Mouse (Mus musculus): ENCODE data around the gene Olfr666. TPM values are rescaled to one million over a fixed set of nuclear protein-coding genes. Genes with fewer than 3 reads are reported as not detected.

Gene Olfr666
- polyA plus RNA-seq (2017; shearing (Covaris generic)) = not detected

GRCm38 (mm10) chr7:104895852-104896251, at the start of gene Olfr666:
Gene Olfr666, minus strand, starts transcription at chr7:104895952.

GRCm38 (mm10) chr7:104933940-104934339, 38.2 kb upstream of the Olfr666 start, which contains the start of gene Olfr669:
Gene Olfr669, plus strand, starts transcription at chr7:104934240.

GRCm38 (mm10) chr7:104927957-104928356, 32.2 kb upstream of the Olfr666 start, which contains the start of gene Olfr668:
Gene Olfr668, minus strand, starts transcription at chr7:104928057.

GRCm38 (mm10) chr7:104921382-104921781, 25.6 kb upstream of the Olfr666 start, which contains the start of gene Olfr667:
Gene Olfr667, minus strand, starts transcription at chr7:104921482.

GRCm38 (mm10) chr7:104877731-104878130, 18.0 kb downstream of the Olfr666 start, which contains the start of gene Olfr665:
Gene Olfr665, plus strand, starts transcription at chr7:104878031.

GRCm38 (mm10) chr7:104856709-104857108, 39.0 kb downstream of the Olfr666 start, which contains the start of gene Usp17la:
Gene Usp17la, plus strand, starts transcription at chr7:104857009.

GRCm38 (mm10) chr7:104842503-104842902, 53.2 kb downstream of the Olfr666 start, which contains the start of gene Usp17lb:
Gene Usp17lb, minus strand, starts transcription at chr7:104842603.

Other genes with a start within 250 kb of the Olfr666 start
- gene Olfr658, start 248.6 kb downstream of the Olfr666 start, polyA plus RNA-seq (2017; shearing (Covaris generic)) = not detected
- 0.04 TPM for gene Olfr659, start 229.2 kb downstream of the Olfr666 start, polyA plus RNA-seq (2017; shearing (Covaris generic))
- gene Olfr661, start 209.5 kb downstream of the Olfr666 start, polyA plus RNA-seq (2017; shearing (Covaris generic)) = not detected
- not detected for gene Usp17le, start 118.5 kb downstream of the Olfr666 start, polyA plus RNA-seq (2017; shearing (Covaris generic))
- not detected for gene Usp17lb, start 53.3 kb downstream of the Olfr666 start, polyA plus RNA-seq (2017; shearing (Covaris generic))
- 0.14 TPM for gene Usp17la, start 38.9 kb downstream of the Olfr666 start, polyA plus RNA-seq (2017; shearing (Covaris generic))
- not detected for gene Olfr665, start 17.9 kb downstream of the Olfr666 start, polyA plus RNA-seq (2017; shearing (Covaris generic))
- not detected for gene Olfr667, start 25.5 kb upstream of the Olfr666 start, polyA plus RNA-seq (2017; shearing (Covaris generic))
- gene Olfr668, start 32.1 kb upstream of the Olfr666 start, polyA plus RNA-seq (2017; shearing (Covaris generic)) = not detected
- not detected for gene Olfr669, start 38.3 kb upstream of the Olfr666 start, polyA plus RNA-seq (2017; shearing (Covaris generic))
- gene Olfr670, start 66.7 kb upstream of the Olfr666 start, polyA plus RNA-seq (2017; shearing (Covaris generic)) = not detected
- gene Olfr671, start 83.2 kb upstream of the Olfr666 start, polyA plus RNA-seq (2017; shearing (Covaris generic)) = 0.13 TPM
- gene Olfr672, start 106.1 kb upstream of the Olfr666 start, polyA plus RNA-seq (2017; shearing (Covaris generic)) = not detected
- 0.08 TPM for gene Olfr675, start 132.5 kb upstream of the Olfr666 start, polyA plus RNA-seq (2017; shearing (Covaris generic))
- not detected for gene Olfr676, start 136.7 kb upstream of the Olfr666 start, polyA plus RNA-seq (2017; shearing (Covaris generic))
- not detected for gene Olfr677, start 155.4 kb upstream of the Olfr666 start, polyA plus RNA-seq (2017; shearing (Covaris generic))
- gene Olfr678, start 168.5 kb upstream of the Olfr666 start, polyA plus RNA-seq (2017; shearing (Covaris generic)) = not detected
- not detected for gene Olfr679, start 185.3 kb upstream of the Olfr666 start, polyA plus RNA-seq (2017; shearing (Covaris generic))
- not detected for gene Olfr680-ps1, start 196.9 kb upstream of the Olfr666 start, polyA plus RNA-seq (2017; shearing (Covaris generic))
- not detected for gene Olfr681, start 220.9 kb upstream of the Olfr666 start, polyA plus RNA-seq (2017; shearing (Covaris generic))

Measured in CD4-positive, CD25-positive, alpha-beta regulatory T cell (primary cell).